Mouse (Mus musculus) splenic B cell, adult 2 months (primary cell): ENCODE results near the gene Tprn.

Experiments used
- DNase-seq: peaks from one replicate; pipeline ENCODE4 v3.0.0-alpha.2; 2011; ENCODE audit warnings: low read depth, low spot score
- H3K27me3 ChIP-seq: 2 replicates; pipeline ENCODE4 v1.6.1; 2012; ENCODE audit warnings: mild to moderate bottlenecking, low read length, moderate library complexity, mixed read lengths; ENCODE audit not compliant: control insufficient read depth, poor library complexity, insufficient read depth, severe bottlenecking
- H3K36me3 ChIP-seq: 2 replicates; pipeline ENCODE4 v1.6.1; 2012; ENCODE audit warnings: mild to moderate bottlenecking, low read length, moderate library complexity, mixed read lengths; ENCODE audit not compliant: control insufficient read depth, poor library complexity, insufficient read depth, severe bottlenecking

Gene Tprn

DNA sequence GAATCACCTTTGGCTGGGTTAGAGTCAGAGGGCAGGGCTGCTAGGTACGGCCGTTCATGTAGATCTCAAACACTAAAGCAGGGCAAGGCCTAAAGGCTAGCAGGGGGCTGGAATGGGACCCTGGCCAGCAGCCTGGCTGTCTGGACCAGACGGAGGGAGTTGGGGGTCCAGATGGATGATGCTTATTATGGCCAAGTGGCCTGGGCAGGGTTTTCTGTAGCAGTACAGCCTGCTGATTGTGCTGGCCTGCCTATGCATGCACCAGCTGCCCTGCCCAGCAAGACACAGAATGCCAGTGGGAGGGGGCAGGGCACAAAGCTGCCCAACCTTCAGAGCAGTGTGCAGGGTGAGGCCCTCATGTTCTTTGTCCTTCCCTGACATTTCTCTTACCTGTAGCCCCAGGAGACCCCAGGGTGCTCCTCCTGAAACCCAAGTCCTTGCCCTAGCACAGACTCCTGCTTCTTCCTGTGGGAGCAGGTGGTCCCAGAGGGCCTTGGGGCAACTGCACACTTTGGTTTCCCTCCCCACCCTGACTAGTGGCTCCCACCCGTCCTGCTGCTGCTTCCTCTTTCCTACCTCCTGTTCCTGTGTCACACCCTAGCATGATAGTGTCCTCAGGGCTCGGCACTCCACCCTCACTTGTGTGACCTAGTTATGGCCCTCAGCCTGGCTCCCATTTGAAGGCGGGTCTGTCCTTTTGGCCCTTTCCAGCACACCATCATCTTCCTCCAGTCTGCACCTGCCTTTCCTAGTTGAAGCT is 3.7 kb downstream of the Tprn start:
- H3K36me3 ChIP-seq: peaks cover 2% of the 10 kb centered on the region
- peak; percentile 31 for DNase-seq
- no peaks in the 10 kb centered on the region for H3K27me3 ChIP-seq

DNA sequence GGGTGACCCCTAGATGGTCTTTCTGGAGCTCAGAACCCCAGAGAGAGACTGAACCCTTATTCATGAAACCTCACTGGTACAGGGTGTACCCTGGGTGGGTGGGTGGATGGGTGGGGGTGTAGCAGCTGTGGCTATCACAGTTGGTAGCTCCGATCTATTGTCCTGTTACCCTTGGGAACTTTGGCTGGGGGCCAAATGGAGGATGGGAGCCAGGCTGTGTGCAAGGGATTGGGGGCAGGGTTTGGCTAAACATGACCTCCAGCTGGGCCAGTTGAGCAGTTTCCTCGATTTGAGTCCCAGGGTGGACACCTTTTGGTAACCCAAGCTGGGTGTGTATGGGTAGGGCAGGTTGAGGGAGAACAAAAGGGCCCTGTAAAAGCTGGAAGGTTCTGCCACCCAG is 4.3 kb downstream of the Tprn start:
- no peak for DNase-seq
- H3K36me3 ChIP-seq: peaks cover 2% of the 10 kb centered on the region
- H3K27me3 ChIP-seq: no peaks in the 10 kb centered on the region

DNA sequence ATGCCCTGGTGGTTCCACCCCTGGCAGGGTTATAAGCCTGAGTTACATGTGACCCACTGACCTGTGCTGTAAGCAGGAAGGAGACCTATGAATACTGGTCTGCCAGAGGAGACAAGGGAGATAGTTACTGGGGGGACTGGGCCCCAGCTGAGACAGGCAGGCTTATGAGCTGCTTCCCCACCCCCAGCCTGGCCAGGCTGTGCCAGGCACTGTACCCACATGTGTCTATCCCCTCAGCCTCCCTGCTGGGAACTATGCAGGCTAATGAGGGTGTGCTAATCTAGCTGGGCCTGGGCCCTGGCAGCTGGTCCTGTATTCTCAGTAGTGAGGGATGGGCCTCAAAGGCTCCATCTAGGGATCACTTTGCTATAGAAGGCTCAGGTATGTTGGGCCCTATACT is 4.8 kb downstream of the Tprn start:
- no peaks in the 10 kb centered on the region for H3K27me3 ChIP-seq
- H3K36me3 ChIP-seq: peaks cover 2% of the 10 kb centered on the region
- DNase-seq: no peak

DNA sequence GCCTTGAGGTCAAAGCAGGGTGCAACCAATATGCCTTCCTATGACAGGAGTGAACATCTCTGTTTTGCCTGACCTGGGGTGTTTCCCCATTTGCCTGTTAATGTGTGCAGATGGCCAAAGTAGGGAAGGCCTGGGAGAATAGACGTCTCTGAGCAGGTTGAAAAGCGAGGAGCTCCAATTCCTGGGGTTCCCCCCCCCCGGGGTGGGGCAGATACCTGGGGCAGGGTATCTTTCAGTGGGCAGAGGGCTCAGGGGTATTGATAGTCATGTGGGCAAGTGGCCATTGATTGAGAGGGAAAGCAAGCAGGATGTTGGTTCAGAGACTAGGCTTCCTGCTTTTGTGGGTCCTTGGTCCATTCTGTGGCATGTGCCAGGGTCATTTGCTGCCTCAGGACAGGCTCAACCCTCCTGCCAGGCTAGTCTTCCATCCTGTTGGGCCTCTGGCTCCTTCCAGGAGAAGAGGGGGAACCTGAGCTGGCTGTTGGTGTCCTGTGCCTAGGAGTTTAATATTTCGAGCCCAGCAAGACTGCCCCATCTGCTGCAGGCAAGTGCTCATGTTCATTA is 5.4 kb downstream of the Tprn start:
- Histone ChIP-seq H3K27me3 (no peaks in the 10 kb centered on the region), H3K36me3 (peaks cover 2% of the 10 kb centered on the region)
- no peak for DNase-seq

DNA sequence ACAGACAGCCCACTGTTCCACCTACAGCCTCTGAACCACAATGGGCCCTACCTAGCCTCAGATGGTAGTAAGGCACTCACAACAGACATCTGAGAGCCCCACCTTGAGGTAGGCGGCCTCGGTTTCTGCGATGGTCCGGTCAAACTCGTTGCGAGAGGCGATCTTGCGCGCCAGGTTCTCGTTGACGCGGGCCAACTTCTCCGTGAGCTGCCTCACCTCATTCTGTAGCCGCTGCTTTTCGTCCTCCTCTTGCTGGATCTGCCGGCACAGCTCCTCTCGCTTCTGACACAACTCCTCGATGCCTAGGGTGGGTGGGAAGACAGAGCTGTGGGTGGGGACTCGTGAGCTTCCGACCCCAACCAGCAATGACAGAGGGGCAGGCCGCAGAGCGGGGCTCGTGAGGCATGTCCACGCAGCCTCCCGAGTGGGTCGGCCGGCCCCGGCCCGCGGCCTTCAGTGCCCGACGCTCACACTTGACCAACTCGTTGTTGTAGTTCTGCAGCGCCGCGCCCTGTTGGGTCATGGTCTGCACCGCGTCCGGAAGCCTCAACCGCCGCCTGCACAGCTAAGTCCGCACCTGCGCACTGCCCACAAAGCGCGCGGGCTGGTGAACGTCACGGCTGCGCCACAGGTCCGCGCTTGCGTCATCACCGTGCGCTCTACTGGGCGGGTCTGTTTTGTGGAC is 9.6 kb downstream of the Tprn start, which contains the start of the genes Ssna1 and Anapc2:
Gene Ssna1 (minus strand): TSS at position 612 of the 685 bp plus-strand sequence.
Gene Anapc2 (plus strand): TSS at position 652 of the 685 bp plus-strand sequence.
- DNase-seq: peak; percentile 98
- H3K27me3 ChIP-seq: no peaks in the 10 kb centered on the region
- peaks cover 8% of the 10 kb centered on the region for H3K36me3 ChIP-seq

DNA sequence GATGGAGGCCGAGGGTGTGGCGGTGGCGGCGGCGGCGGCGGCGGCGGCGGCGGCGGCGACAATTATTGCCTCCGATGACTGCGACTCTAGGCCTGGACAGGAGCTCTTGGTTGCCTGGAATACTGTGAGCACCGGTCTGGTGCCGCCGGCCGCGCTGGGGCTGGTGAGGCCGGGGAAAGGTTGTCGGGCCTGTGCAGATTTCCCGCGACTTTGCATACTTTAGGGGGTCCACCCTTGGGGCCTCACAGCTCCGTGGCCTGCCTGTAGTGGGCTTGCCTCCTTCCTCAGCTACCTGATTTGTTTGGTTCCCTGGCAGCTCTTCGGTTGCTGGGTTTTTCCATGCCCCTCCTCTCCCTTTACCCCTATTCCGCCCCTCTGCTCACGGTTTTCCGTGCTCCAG is 10.1 kb downstream of the Tprn start:
- no peak for DNase-seq
- Histone ChIP-seq H3K27me3 (no peaks in the 10 kb centered on the region), H3K36me3 (peaks cover 8% of the 10 kb centered on the region)

DNA sequence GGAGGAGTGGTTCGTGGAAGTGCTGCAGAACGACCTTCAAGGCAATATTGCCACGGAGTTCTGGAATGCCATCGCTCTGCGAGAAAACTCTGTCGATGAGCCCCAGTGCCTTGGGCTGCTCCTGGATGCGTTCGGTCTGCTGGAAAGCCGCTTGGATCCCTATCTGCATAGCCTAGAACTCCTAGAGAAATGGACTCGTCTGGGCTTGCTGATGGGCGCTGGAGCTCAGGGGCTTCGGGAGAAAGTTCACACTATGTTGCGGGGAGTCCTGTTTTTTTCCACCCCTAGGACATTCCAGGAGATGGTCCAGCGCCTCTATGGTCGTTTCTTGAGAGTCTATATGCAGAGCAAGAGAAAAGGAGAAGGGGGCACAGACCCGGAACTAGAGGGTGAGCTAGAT is 10.6 kb downstream of the Tprn start:
- no peak for DNase-seq
- Histone ChIP-seq H3K27me3 (no peaks in the 10 kb centered on the region), H3K36me3 (peaks cover 8% of the 10 kb centered on the region)

DNA sequence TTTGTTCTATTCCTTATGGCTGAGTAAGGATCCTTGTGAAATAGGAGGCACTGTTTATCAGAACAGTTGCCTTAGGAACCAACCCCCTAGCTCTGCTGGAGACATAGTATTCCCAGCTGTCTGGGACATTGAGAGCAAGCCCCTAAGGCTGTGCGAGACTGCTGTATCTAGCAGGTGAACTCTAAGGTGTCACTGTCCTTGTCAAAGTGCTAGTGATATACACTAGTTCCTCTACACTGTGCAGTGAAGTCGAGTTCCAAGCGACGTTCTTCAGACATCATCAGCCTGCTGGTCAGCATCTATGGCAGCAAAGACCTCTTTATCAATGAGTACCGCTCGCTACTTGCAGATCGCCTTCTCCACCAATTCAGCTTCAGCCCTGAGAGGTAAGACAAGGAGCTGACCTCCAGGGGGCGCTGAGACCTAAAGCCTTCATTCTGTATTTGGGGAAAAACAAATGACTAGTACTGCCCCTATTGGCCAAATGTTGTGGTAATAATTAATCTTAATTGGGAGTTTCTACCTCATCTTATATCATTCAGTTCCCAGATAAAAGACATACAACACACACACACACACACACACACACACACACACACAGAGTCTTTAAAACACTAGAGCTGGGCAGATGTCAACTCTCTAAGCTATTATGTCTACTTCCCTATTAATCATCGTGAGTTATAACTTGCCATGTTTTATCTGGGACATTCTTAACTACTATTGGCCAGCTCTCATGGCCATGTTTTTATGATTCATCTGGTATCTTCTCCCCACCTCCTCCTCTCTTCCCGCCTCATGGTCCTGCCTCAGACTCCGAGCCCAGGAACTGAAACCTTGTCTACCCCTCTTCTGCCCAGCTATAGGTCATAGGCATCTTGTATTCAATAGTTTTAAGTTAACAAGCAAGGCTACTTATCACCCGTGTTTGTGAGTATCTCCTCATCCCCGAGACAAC is 16.8 kb downstream of the Tprn start:
- DNase-seq: peak; percentile 91
- Histone ChIP-seq H3K36me3 (peaks cover 18% of the 10 kb centered on the region), H3K27me3 (no peaks in the 10 kb centered on the region)

DNA sequence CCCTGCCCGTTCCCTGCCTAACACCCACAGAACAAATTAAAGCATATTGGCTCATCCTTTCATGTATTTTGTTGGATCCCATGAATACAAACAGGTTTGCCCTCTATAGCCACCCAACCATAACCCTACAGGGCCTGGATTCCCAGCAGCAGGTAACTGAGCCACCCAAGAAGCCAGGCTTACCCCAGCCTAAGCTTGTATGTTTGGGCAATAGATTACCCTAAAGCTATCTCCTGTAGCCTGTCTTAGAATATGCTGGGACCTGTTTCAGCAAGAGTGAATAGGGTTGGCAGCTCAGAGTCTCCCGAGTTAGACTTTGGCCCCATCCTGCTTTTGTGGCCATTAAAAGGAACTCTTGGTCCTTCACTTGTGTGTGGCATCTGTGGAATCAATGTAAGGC is 23.1 kb downstream of the Tprn start:
- Histone ChIP-seq H3K36me3 (peaks cover 14% of the 10 kb centered on the region), H3K27me3 (no peaks in the 10 kb centered on the region)
- no peak for DNase-seq

DNA sequence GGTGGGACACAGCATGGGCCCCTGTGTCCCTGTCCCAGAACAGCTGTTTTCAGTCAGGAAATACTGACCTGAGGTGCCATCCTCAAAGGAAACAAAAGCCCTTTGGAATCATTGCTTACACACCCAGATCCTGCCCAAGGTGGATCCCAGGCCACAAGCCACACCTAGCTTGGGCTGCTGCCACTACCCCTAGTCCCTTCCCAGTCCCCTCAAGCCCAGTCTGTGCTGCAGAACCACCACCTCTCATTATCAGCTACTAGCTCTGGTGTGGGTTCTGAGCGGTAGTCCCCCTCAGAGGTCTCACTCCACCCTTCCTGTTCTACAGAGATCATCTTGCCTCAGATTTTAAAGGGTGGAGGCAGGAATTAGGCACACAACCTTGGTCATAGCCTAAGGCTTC is 23.9 kb downstream of the Tprn start:
- peaks cover 11% of the 10 kb centered on the region for H3K36me3 ChIP-seq
- H3K27me3 ChIP-seq: no peaks in the 10 kb centered on the region
- DNase-seq: no peak

DNA sequence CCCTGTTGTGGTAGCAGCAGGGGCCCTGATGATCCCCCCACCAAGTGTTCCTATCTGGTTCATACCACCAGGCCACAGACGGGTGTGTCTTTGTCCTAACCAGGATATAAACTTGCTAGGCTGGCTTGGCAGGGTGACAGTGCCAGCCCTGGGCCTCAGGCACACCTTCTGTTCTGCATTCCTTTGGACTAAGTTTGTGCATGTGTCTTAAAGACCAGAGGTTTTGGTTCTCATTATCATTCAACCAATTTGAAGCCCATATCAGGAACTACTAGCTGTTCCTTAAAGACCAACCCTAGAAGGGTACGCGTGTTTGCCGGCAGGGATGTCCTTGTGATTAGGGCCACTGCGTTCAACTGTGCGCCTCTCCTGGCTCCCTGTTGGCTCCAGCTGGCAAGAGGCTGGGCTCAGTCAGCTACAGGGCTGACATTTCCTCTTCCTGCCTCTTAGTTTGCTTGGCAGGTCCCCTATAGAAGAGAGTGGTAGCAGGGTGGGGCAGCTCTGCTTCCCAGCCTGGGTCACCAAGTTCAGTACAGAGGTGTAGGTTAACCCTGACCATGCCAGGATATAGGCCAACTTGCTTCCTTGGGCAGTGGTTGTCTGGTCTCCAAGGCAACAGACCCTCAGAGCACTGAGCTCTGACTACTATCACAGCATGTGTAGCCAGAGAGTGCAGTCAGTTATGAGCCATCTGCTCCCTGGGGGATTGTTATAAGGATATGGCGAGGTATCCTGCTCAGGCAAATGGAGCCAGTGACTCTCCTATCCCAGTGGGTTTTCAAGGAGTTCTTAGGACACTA is 24.6 kb downstream of the Tprn start:
- Histone ChIP-seq H3K36me3 (peaks cover 7% of the 10 kb centered on the region), H3K27me3 (no peaks in the 10 kb centered on the region)
- no peak for DNase-seq

DNA sequence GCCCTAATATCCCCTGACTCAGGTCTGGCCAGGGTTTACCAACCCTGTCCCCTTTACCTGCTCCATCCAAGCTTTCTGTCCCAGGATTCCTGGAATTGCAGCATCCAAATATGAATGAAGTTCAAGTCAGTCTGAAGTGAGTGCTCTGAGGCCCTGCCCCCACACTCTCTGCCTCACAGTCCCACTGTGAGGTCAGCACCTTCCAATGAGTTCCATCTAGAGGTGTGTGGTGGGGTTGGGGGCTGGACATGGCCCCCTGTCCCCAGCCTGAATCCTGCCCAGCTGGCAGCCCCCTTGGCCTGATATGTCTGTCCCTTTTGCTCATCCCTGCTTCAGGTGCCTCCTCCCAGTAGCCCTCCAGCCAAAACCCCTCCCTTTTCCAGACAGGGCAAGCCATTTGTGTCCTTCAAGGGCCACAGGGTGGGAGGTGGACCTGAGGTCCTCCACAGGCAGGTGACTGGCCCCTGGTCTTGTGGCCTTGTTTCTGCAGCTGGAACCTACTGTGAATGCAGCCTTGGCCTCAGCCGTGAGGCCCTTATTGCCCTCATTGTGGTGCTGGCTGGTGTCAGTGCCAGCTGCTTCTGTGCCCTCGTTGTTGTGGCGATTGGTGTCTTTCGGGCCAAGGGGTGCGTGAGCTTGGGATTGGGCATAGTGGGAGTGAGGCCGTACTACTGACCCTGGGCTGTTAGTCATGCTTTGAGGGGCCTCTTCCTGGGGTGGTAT is 25.7 kb downstream of the Tprn start, which contains the start of gene Tmem210:
Gene Tmem210 (plus strand): TSS at position 219 of the 723 bp plus-strand sequence.
- DNase-seq: no peak
- H3K27me3 ChIP-seq: no peaks in the 10 kb centered on the region
- H3K36me3 ChIP-seq: peaks cover 4% of the 10 kb centered on the region

DNA sequence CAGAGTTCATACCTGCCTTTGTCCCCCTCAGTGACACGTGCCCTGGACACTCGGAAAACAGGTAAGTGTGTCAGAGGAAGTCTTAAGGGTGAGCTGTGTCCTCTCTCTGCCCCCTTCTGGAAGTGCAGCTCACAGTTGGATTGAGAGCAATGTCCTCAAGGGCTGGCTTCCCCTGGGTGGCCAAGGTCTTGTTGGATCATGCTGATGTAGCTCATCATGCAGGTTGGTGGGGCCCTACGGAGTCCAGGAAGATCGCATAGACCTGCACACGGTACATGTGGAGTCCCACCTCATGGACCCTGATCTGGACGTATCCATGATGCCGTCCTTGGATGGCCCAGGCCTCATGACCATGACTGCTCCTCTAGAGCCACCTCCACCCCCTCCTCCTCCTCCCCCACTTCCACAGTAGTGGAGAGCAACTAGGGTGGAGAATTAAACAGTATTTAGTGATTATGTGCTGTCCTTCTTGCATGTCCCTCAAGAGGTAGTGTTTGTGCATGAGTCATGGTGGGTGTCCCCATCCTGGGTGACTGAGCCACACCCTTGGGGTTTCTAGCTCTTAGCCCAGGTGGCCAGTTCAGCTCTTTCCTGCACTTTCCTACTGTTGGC is 26.4 kb downstream of the Tprn start:
- H3K36me3 ChIP-seq: peaks cover 4% of the 10 kb centered on the region
- no peaks in the 10 kb centered on the region for H3K27me3 ChIP-seq
- no peak for DNase-seq
